Mouse (Mus musculus) ES-Bruce4 (cell line): Measurements from ENCODE around the gene Scube3.

Experiments used
- CTCF ChIP-seq: IDR thresholded peaks from one replicate; pipeline ENCODE4 v1.8.1; 2011; ENCODE audit warnings: low read depth, low read length
- POLR2A ChIP-seq: IDR thresholded peaks from one replicate; pipeline ENCODE4 v1.8.1; 2011; ENCODE audit warnings: low read length; ENCODE audit not compliant: insufficient read depth

- TF ChIP-seq CTCF (no peak), POLR2A (no peak)
These were observed 3.3 kb upstream of the Scube3 start for GRCm38 (mm10) chr17:28138685-28139084.
